Mouse (Mus musculus) megakaryocyte, embryonic 14.5 days (primary cell): ENCODE measurements at regions not wholly inside any gene's neighbourhood (a gene's known extent, or its start where the extent isn't known, plus 50 kb on each side); places are given as distances from the start of the nearest gene placed in this dataset.

Experiments
- H3K27me3 ChIP-seq: replicated peaks from 2 replicates; pipeline ENCODE3; 2012; ENCODE audit warnings: inconsistent platforms
- H3K36me3 ChIP-seq: replicated peaks from 2 replicates; pipeline ENCODE3; 2012; ENCODE audit warnings: low read length, inconsistent platforms, mixed read lengths
- H3K4me1 ChIP-seq: 2 replicates; pipeline ENCODE4 v1.6.1; 2012; ENCODE audit warnings: inconsistent platforms
- H3K4me3 ChIP-seq: replicated peaks from 2 replicates; pipeline ENCODE3; 2012; ENCODE audit warnings: moderate library complexity, mild to moderate bottlenecking, inconsistent platforms
- H3K9me3 ChIP-seq: 2 replicates; pipeline ENCODE4 v1.6.1; 2012; ENCODE audit warnings: inconsistent platforms
- FLI1 ChIP-seq: IDR thresholded peaks from 2 replicates; pipeline ENCODE4 v1.6.1; 2012; ENCODE audit warnings: low read length, inconsistent platforms, mixed read lengths
- GATA1 ChIP-seq: IDR thresholded peaks from 3 replicates; pipeline ENCODE4 v1.6.1; 2012; ENCODE audit warnings: mixed read lengths, low read length, inconsistent platforms, borderline replicate concordance

- no peaks in the 10 kb centered on the region for H3K36me3 ChIP-seq
- TF ChIP-seq GATA1: no peak
- no peak for TF ChIP-seq FLI1
- H3K4me3 ChIP-seq: no peak overlapping the region
- H3K9me3 ChIP-seq: peaks cover 19% of the 10 kb centered on the region
- H3K27me3 ChIP-seq: no peaks in the 10 kb centered on the region
- H3K4me1 ChIP-seq: no peaks in the 10 kb centered on the region
These were observed 165.9 kb upstream of the Ncam1 start for GRCm38 (mm10) chr9:49964666-49965065.

- no peaks in the 10 kb centered on the region for H3K36me3 ChIP-seq
- no peak overlapping the region for H3K4me3 ChIP-seq
- no peaks in the 10 kb centered on the region for H3K27me3 ChIP-seq
- no peaks in the 10 kb centered on the region for H3K4me1 ChIP-seq
- peaks cover 27% of the 10 kb centered on the region for H3K9me3 ChIP-seq
- TF ChIP-seq GATA1 (no peak), FLI1 (no peak)
These were observed 163.9 kb upstream of the Ncam1 start for GRCm38 (mm10) chr9:49962561-49963071.

- TF ChIP-seq FLI1: no peak
- no peak for TF ChIP-seq GATA1
- no peaks in the 10 kb centered on the region for H3K4me1 ChIP-seq
These were observed 163.2 kb upstream of the Ncam1 start for GRCm38 (mm10) chr9:49961965-49962364.

GRCm38 (mm10) chr9:49961329-49961728 lies 162.6 kb upstream of the Ncam1 start:
- no peak for TF ChIP-seq FLI1
- no peak for TF ChIP-seq GATA1
- Histone ChIP-seq H3K4me1 (no peaks in the 10 kb centered on the region), H3K9me3 (peaks cover 24% of the 10 kb centered on the region), H3K27me3 (no peaks in the 10 kb centered on the region), H3K4me3 (no peak overlapping the region), H3K36me3 (no peaks in the 10 kb centered on the region)

More at GRCm38 (mm10) chr9:49961965-49962364, 163.2 kb upstream of the Ncam1 start:
- no peaks in the 10 kb centered on the region for H3K27me3 ChIP-seq
- H3K9me3 ChIP-seq: peaks cover 27% of the 10 kb centered on the region
- no peaks in the 10 kb centered on the region for H3K36me3 ChIP-seq
- H3K4me3 ChIP-seq: no peak overlapping the region

GRCm38 (mm10) chr9:49959987-49960386 lies 161.3 kb upstream of the Ncam1 start:
- Histone ChIP-seq H3K27me3 (no peaks in the 10 kb centered on the region), H3K4me3 (no peak overlapping the region), H3K4me1 (no peaks in the 10 kb centered on the region), H3K9me3 (peaks cover 30% of the 10 kb centered on the region), H3K36me3 (no peaks in the 10 kb centered on the region)
- TF ChIP-seq FLI1: no peak
- TF ChIP-seq GATA1: no peak

GRCm38 (mm10) chr9:49958890-49959289 lies 160.2 kb upstream of the Ncam1 start:
- Histone ChIP-seq H3K9me3 (peaks cover 32% of the 10 kb centered on the region), H3K4me3 (no peak overlapping the region), H3K4me1 (no peaks in the 10 kb centered on the region), H3K36me3 (no peaks in the 10 kb centered on the region), H3K27me3 (no peaks in the 10 kb centered on the region)
- no peak for TF ChIP-seq GATA1
- no peak for TF ChIP-seq FLI1

GRCm38 (mm10) chr9:49954601-49955000 lies 155.9 kb upstream of the Ncam1 start:
- TF ChIP-seq GATA1 (no peak), FLI1 (no peak)
- no peaks in the 10 kb centered on the region for H3K36me3 ChIP-seq
- H3K4me3 ChIP-seq: no peak overlapping the region
- no peaks in the 10 kb centered on the region for H3K27me3 ChIP-seq
- H3K9me3 ChIP-seq: peaks cover 37% of the 10 kb centered on the region
- no peaks in the 10 kb centered on the region for H3K4me1 ChIP-seq

GRCm38 (mm10) chr9:49950321-49950720 lies 151.6 kb upstream of the Ncam1 start:
- TF ChIP-seq GATA1 (no peak), FLI1 (no peak)
- H3K36me3 ChIP-seq: no peaks in the 10 kb centered on the region
- no peaks in the 10 kb centered on the region for H3K27me3 ChIP-seq
- H3K9me3 ChIP-seq: peaks cover 24% of the 10 kb centered on the region
- no peaks in the 10 kb centered on the region for H3K4me1 ChIP-seq
- no peak overlapping the region for H3K4me3 ChIP-seq

GRCm38 (mm10) chr9:49948546-49948945 lies 149.8 kb upstream of the Ncam1 start:
- TF ChIP-seq GATA1 (no peak), FLI1 (no peak)
- H3K4me1 ChIP-seq: no peaks in the 10 kb centered on the region

GRCm38 (mm10) chr9:49946857-49947256 lies 148.1 kb upstream of the Ncam1 start:
- H3K27me3 ChIP-seq: no peaks in the 10 kb centered on the region
- H3K4me3 ChIP-seq: no peak overlapping the region
- TF ChIP-seq FLI1 (no peak), GATA1 (no peak)
- H3K9me3 ChIP-seq: peaks cover 15% of the 10 kb centered on the region
- no peaks in the 10 kb centered on the region for H3K4me1 ChIP-seq
- no peaks in the 10 kb centered on the region for H3K36me3 ChIP-seq

More at GRCm38 (mm10) chr9:49948546-49948945, 149.8 kb upstream of the Ncam1 start:
- peaks cover 18% of the 10 kb centered on the region for H3K9me3 ChIP-seq
- H3K27me3 ChIP-seq: no peaks in the 10 kb centered on the region
- no peak overlapping the region for H3K4me3 ChIP-seq
- H3K36me3 ChIP-seq: no peaks in the 10 kb centered on the region
